Mouse (Mus musculus) forebrain, embryonic 16.5 days (tissue): ENCODE data around the gene C1d. TPM values are rescaled to one million over a fixed set of nuclear protein-coding genes. Genes with fewer than 3 reads are reported as not detected.

Experiments
- ATAC-seq: fragments of 200-750 bp; cut with Nextera tagmentation; 2 replicates; pipeline ENCODE4 v1.8.0; 2017; ENCODE audit warnings: mild to moderate bottlenecking, moderate library complexity
- H3K27ac ChIP-seq: fragments of 300-500 bp; sonication (generic); 2 replicates; pipeline ENCODE4 v1.5.1; 2014; ENCODE audit warnings: low read length, control low read depth
- H3K27me3 ChIP-seq: fragments of 300-500 bp; sonication (generic); replicated peaks from 2 replicates; pipeline ENCODE4 v1.6.1; 2014; ENCODE audit warnings: low read length; ENCODE audit not compliant: control insufficient read depth, insufficient read depth
- H3K36me3 ChIP-seq: fragments of 300-500 bp; sonication (generic); 2 replicates; pipeline ENCODE4 v1.6.1; 2014; ENCODE audit not compliant: control insufficient read depth, insufficient read depth
- H3K4me1 ChIP-seq: fragments of 300-500 bp; sonication (generic); replicated peaks from 2 replicates; pipeline ENCODE4 v1.6.1; 2014; ENCODE audit warnings: low read length; ENCODE audit not compliant: control insufficient read depth, insufficient read depth
- H3K4me2 ChIP-seq: fragments of 300-500 bp; sonication (generic); 2 replicates; pipeline ENCODE4 v1.6.1; 2014; ENCODE audit warnings: mild to moderate bottlenecking, low read length, control low read depth
- H3K4me3 ChIP-seq: fragments of 300-500 bp; sonication (generic); replicated peaks from 2 replicates; pipeline ENCODE4 v1.5.1; 2014; ENCODE audit warnings: mild to moderate bottlenecking, low read length, control low read depth
- H3K9ac ChIP-seq: fragments of 300-500 bp; sonication (generic); replicated peaks from 2 replicates; pipeline ENCODE4 v1.6.1; 2014; ENCODE audit warnings: low read depth, low read length, control low read depth
- H3K9me3 ChIP-seq: fragments of 300-500 bp; sonication (generic); 2 replicates; pipeline ENCODE4 v1.6.1; 2016; ENCODE audit warnings: low read length; ENCODE audit not compliant: control insufficient read depth
- WGBS: fragments of 180-500 bp; shearing (Covaris S2); extraction: QIAGEN DNeasy Blood & Tissue Kit; methylation state at CpG from one replicate; pipeline ENCODE4 v1.1.7; 2014; 5-methylcytosine and 5-hydroxymethylcytosine counted together
- polyA plus RNA-seq: library from polyadenylated mRNA; unstranded; fragments of >200 nt; fragmentation: Nextera tagmentation; extraction: Ambion mirVana; gene quantifications from 2 replicates; pipeline ENCODE4 v1.2.1, GENCODE M21; 2015

C1d gene
- polyA plus RNA-seq, 1 experiment from 2014 or later: 111 TPM

DNA sequence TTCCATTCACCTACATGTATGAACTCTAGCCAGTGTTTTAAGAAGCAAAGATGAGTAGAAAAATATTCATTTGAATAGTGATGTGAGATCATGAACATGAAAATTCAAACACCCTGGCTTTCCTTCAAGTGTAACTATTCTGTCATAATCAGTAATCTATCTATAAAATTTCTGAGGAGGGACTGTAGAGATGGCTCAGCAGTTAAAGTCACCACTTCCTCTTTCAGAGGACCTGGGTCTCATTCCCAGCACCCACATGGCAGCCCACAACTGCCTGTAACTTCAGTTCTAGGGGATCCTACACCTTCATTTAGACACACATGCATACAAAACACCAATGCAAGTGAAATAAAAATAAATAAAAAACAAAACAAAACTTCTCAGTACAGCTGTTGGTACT is 8.7 kb upstream of the C1d start:
- Histone ChIP-seq H3K27ac (no peak overlapping the region), H3K4me3 (no peak overlapping the region), H3K36me3 (no peaks in the 10 kb centered on the region), H3K4me2 (no peak overlapping the region), H3K9me3 (no peaks in the 10 kb centered on the region), H3K4me1 (no peaks in the 10 kb centered on the region), H3K9ac (no peak overlapping the region), H3K27me3 (no peaks in the 10 kb centered on the region)
- no peak for ATAC-seq

GRCm38 (mm10) chr11:17256813-17257365 is 490 bp upstream of the C1d start:
- 57% methylated on average over 8 of the region's 8 CpGs for WGBS
- H3K4me3 ChIP-seq: peak overlapping the region; percentile 92
- H3K27me3 ChIP-seq: no peaks in the 10 kb centered on the region
- H3K4me1 ChIP-seq: peaks cover 9% of the 10 kb centered on the region
- peak; percentile 72 for ATAC-seq
- H3K9ac ChIP-seq: peak overlapping the region; percentile 91; the same call in 1 of the 2 replicates
- no peaks in the 10 kb centered on the region for H3K9me3 ChIP-seq
- H3K36me3 ChIP-seq: no peaks in the 10 kb centered on the region
- peak overlapping the region; percentile 82 for H3K4me2 ChIP-seq
- H3K27ac ChIP-seq: no peak overlapping the region

DNA sequence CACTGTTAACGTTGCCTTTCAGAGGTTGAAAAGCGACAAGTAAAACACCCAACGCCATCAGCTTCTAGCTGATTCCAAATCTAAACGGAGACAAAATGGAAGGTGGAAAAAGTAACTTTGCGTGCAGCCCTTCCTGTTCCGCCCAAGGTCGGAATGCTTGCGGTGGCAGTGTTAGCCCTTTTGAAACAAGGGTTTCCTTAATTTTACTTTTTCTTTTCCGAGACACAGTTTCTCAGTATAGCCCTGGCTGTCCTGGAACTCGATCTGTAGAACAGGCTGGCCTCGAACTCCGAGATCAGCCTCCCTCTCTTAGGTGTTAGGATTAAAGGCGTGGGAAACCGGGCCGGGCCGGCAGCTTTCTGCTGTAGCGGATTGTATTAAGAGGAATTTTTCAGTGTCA is 482 bp downstream of the C1d start:
- WGBS: under 1% methylated on average over 17 of the region's 17 CpGs
- H3K4me1 ChIP-seq: peaks cover 9% of the 10 kb centered on the region
- peak overlapping the region; percentile 82 for H3K4me2 ChIP-seq
- H3K4me3 ChIP-seq: peak overlapping the region; percentile 92
- H3K27ac ChIP-seq: peak overlapping the region; percentile 91
- ATAC-seq: peak; percentile 28
- H3K9ac ChIP-seq: peak overlapping the region; percentile 91
- H3K9me3 ChIP-seq: no peaks in the 10 kb centered on the region
- no peaks in the 10 kb centered on the region for H3K27me3 ChIP-seq
- H3K36me3 ChIP-seq: no peaks in the 10 kb centered on the region

DNA sequence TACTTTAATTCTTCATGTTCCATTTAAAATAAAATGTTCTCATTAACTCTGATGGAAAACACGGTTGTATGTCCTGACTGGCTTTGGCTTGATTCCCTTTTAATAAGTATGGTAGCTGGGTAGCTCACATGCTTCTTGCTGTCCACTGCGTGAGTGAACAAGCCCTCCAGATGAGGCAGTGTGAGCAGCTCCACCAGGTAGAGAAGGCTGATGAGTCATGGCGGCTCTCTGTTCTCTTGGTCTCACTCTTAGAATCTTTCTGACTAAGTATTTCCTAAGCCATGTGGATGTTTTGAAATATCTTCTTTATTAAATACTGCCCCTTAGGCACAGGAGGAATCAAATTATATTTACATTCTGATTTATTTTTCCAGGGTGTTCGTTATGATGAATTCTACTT is 9.8 kb downstream of the C1d start:
- Histone ChIP-seq H3K4me2 (no peak overlapping the region), H3K4me3 (no peak overlapping the region), H3K9me3 (no peaks in the 10 kb centered on the region), H3K9ac (no peak overlapping the region), H3K4me1 (no peaks in the 10 kb centered on the region), H3K36me3 (0 out of 2 replicates have a peak, but pooled peaks cover 3% of the 10 kb centered on the region), H3K27ac (no peak overlapping the region), H3K27me3 (no peaks in the 10 kb centered on the region)
- ATAC-seq: no peak
- 92% methylated on average over 4 of the region's 4 CpGs for WGBS

DNA sequence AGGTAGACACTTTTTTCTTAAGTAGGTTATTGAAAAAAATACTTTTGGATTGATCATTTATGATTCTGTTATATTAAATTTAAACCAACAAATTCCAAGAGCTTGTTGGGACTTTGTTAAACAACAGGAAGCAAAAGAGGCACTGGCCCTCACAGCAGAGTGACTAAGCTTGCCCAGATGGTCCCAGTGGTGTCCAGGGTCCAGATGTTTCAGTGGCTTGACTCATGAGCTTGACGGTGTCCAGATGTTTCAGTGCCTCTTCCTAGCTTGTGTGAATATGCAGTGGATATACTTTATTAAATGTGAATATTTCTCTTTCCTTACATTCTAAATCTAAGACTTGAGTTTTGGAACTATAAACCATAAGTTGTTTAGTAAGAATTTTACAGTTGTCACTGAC is 11.4 kb downstream of the C1d start:
- Histone ChIP-seq H3K27ac (no peak overlapping the region), H3K4me2 (no peak overlapping the region), H3K36me3 (0 out of 2 replicates have a peak, but pooled peaks cover 3% of the 10 kb centered on the region), H3K4me3 (no peak overlapping the region), H3K27me3 (no peaks in the 10 kb centered on the region), H3K9me3 (no peaks in the 10 kb centered on the region), H3K9ac (no peak overlapping the region), H3K4me1 (no peaks in the 10 kb centered on the region)
- WGBS: 97% methylated on average over 1 of the region's 1 CpGs
- ATAC-seq: no peak

- ATAC-seq: peak; percentile 85
- no peaks in the 10 kb centered on the region for H3K36me3 ChIP-seq
- H3K9me3 ChIP-seq: no peaks in the 10 kb centered on the region
- no peak overlapping the region for H3K9ac ChIP-seq
- no peak overlapping the region for H3K4me3 ChIP-seq
- H3K4me2 ChIP-seq: no peak overlapping the region
- H3K27ac ChIP-seq: no peak overlapping the region
- H3K4me1 ChIP-seq: no peaks in the 10 kb centered on the region
- H3K27me3 ChIP-seq: no peaks in the 10 kb centered on the region
- 16% methylated on average over 9 of the region's 9 CpGs for WGBS
These were observed 22.6 kb downstream of the C1d start for GRCm38 (mm10) chr11:17279959-17280358.

DNA sequence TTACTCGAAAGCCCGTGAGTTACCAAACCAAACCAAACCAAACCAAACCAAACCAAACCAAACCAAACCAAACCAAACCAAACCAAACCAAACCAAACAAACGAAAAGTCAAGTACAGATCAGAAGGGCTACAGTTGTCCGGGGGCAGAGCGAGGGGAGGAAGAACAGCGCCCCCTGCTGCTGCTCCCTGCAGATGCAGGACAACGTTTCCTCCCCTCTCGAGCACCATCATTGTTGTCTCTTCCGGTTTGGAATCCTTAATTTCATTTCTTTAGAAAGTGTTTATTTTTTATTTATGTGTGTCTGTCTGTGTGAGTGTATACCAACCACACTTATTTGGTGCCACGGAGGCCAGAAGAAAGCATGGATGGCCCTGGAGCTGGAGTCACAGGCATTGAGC is 26.7 kb downstream of the C1d start:
- Histone ChIP-seq H3K27ac (no peak overlapping the region), H3K4me1 (no peaks in the 10 kb centered on the region), H3K4me3 (no peak overlapping the region), H3K27me3 (no peaks in the 10 kb centered on the region), H3K9ac (no peak overlapping the region), H3K9me3 (no peaks in the 10 kb centered on the region), H3K36me3 (no peaks in the 10 kb centered on the region), H3K4me2 (no peak overlapping the region)
- 73% methylated on average over 10 of the region's 10 CpGs for WGBS
- ATAC-seq: no peak

DNA sequence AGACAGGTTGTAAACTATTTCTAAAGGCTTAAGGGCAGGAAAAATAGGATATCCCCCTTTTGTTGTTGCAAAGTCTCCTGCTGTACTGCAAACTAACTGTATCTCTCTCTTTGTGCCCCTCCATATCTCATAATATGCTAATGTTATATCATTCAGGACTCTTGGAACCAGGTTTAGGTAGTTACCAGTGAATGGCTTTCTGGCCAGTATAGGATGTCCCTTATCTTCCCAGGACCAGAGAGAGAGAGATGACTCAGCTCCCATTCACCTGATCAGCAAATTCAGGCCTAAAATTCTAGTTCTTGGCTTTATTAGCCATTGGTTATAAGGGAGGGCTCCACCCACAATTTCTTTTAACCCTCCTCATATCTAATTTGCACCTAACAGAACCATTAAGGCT is 31.5 kb downstream of the C1d start:
- no peak overlapping the region for H3K9ac ChIP-seq
- ATAC-seq: no peak
- no peaks in the 10 kb centered on the region for H3K9me3 ChIP-seq

GRCm38 (mm10) chr11:17306007-17306891 is 48.9 kb downstream of the C1d start:
- peaks cover 3% of the 10 kb centered on the region; the same call in 1 of the 2 replicates for H3K27me3 ChIP-seq
- no peak overlapping the region for H3K4me2 ChIP-seq
- 25% methylated on average over 8 of the region's 8 CpGs for WGBS
- no peak overlapping the region for H3K4me3 ChIP-seq
- ATAC-seq: peak; percentile 95
- H3K9ac ChIP-seq: no peak overlapping the region
- H3K36me3 ChIP-seq: no peaks in the 10 kb centered on the region
- H3K4me1 ChIP-seq: peaks cover 8% of the 10 kb centered on the region; the same call in 1 of the 2 replicates
- no peak overlapping the region for H3K27ac ChIP-seq
- H3K9me3 ChIP-seq: no peaks in the 10 kb centered on the region

More for the DNA sequence above, 31.5 kb downstream of the C1d start:
- Histone ChIP-seq H3K4me3 (no peak overlapping the region), H3K27me3 (no peaks in the 10 kb centered on the region), H3K27ac (no peak overlapping the region), H3K36me3 (no peaks in the 10 kb centered on the region), H3K4me2 (no peak overlapping the region), H3K4me1 (no peaks in the 10 kb centered on the region)
